19 mouse cellular contexts compared by ENCODE assay signal in genomic region chr3:86738831-86739230, GRCm38 (mm10).
DNase-seq lines count a peak whose midpoint lies in the region; ATAC-seq lines count a peak whose summit lies in the region.
"Had no signal": no experiment of that assay in that cellular context is flagged by ENCODE, and none has a peak within 500 bp of the region (broad histone marks: within the 10 kb centered on the region; RNA-seq: fewer than 3 reads in every experiment).

No protein-coding gene starts in this region.

- no peak for ATAC-seq in hindbrain, embryonic 13.5 days (ENCODE audit: low FRiP score)
- ATAC-seq in hindbrain, embryonic 12.5 days (ENCODE audit: low FRiP score) = no peak
- peak; percentile 91 for ATAC-seq in forebrain, embryonic 16.5 days
- ATAC-seq in neural tube, embryonic 14.5 days (ENCODE audit: low read depth) = no peak
- ATAC-seq: intestine, embryonic 16.5 days had no signal

- no peak overlapping the region for H3K9ac ChIP-seq in hindbrain, embryonic 13.5 days
- H3K9ac ChIP-seq in hindbrain, embryonic 12.5 days = no peak overlapping the region
- H3K9ac ChIP-seq in forebrain, embryonic 16.5 days (replicated peaks; ENCODE audit: low read depth, low read length) = no peak overlapping the region
- no peak overlapping the region for H3K9ac ChIP-seq in neural tube, embryonic 14.5 days (replicated peaks; ENCODE audit: low read depth, low read length)
- H3K9ac ChIP-seq: embryonic facial prominence, embryonic 12.5 days; heart, embryonic 13.5 days had no signal

- H3K4me1 ChIP-seq in hindbrain, embryonic 13.5 days (replicated peaks) = peaks cover 24% of the 10 kb centered on the region
- H3K4me1 ChIP-seq in hindbrain, embryonic 12.5 days = peaks cover 2% of the 10 kb centered on the region; the same call in 1 of the 2 replicates
- peaks cover 14% of the 10 kb centered on the region for H3K4me1 ChIP-seq in forebrain, embryonic 16.5 days (replicated peaks; ENCODE audit: control insufficient read depth, insufficient read depth, low read length)
- 0 out of 2 replicates have a peak, but pooled peaks cover 3% of the 10 kb centered on the region for H3K4me1 ChIP-seq in neural tube, embryonic 14.5 days (ENCODE audit: control insufficient read depth, insufficient read depth, low read length)
- H3K4me1 ChIP-seq: embryonic facial prominence, embryonic 12.5 days; heart, embryonic 13.5 days had no signal

- H3K27me3 ChIP-seq in hindbrain, embryonic 13.5 days = no peaks in the 10 kb centered on the region
- H3K27me3 ChIP-seq in hindbrain, embryonic 12.5 days = no peaks in the 10 kb centered on the region
- H3K27me3 ChIP-seq in forebrain, embryonic 16.5 days (replicated peaks; ENCODE audit: control insufficient read depth, insufficient read depth, low read length) = peaks cover 5% of the 10 kb centered on the region; the same call in 1 of the 2 replicates
- no peaks in the 10 kb centered on the region for H3K27me3 ChIP-seq in neural tube, embryonic 14.5 days (ENCODE audit: control insufficient read depth, insufficient read depth, low read length)
- H3K27me3 ChIP-seq: embryonic facial prominence, embryonic 12.5 days; heart, embryonic 13.5 days had no signal

- H3K4me3 ChIP-seq in hindbrain, embryonic 13.5 days = no peak overlapping the region
- no peak overlapping the region for H3K4me3 ChIP-seq in hindbrain, embryonic 12.5 days
- no peak overlapping the region for H3K4me3 ChIP-seq in forebrain, embryonic 16.5 days (replicated peaks; ENCODE audit: low read length)
- no peak overlapping the region for H3K4me3 ChIP-seq in neural tube, embryonic 14.5 days (ENCODE audit: low read depth, low read length)
- H3K4me3 ChIP-seq: embryonic facial prominence, embryonic 12.5 days; heart, embryonic 13.5 days had no signal

- WGBS in hindbrain, embryonic 13.5 days = 71% methylated on average over 3 of the region's 3 CpGs
- 74% methylated on average over 3 of the region's 3 CpGs for WGBS in hindbrain, embryonic 12.5 days
- WGBS in forebrain, embryonic 16.5 days = 45% methylated on average over 3 of the region's 3 CpGs
- 61% methylated on average over 3 of the region's 3 CpGs for WGBS in neural tube, embryonic 14.5 days

- intact Hi-C loops in left cerebral cortex, postnatal 4 days (cut with DNase I) = no loop called here

- H3K4me2 ChIP-seq in hindbrain, embryonic 13.5 days = no peak overlapping the region
- no peak overlapping the region for H3K4me2 ChIP-seq in hindbrain, embryonic 12.5 days (replicated peaks)
- H3K4me2 ChIP-seq in forebrain, embryonic 16.5 days (ENCODE audit: low read length) = no peak overlapping the region
- no peak overlapping the region for H3K4me2 ChIP-seq in neural tube, embryonic 14.5 days (ENCODE audit: low read depth, low read length)
- H3K4me2 ChIP-seq: embryonic facial prominence, embryonic 12.5 days; heart, embryonic 13.5 days had no signal

- peak overlapping the region; percentile 63 for H3K27ac ChIP-seq in hindbrain, embryonic 13.5 days
- H3K27ac ChIP-seq in hindbrain, embryonic 12.5 days = no peak overlapping the region
- H3K27ac ChIP-seq in forebrain, embryonic 16.5 days (ENCODE audit: low read length) = 0 out of 2 replicates have a peak overlapping the region, but pooled peaks have one; percentile 12
- H3K27ac ChIP-seq in neural tube, embryonic 14.5 days (ENCODE audit: low read depth, low read length) = peak overlapping the region; percentile 28; the same call in 1 of the 2 replicates
- H3K27ac ChIP-seq: embryonic facial prominence, embryonic 12.5 days; heart, embryonic 13.5 days had no signal

- peak; percentile 43 for DNase-seq in left cerebral cortex, postnatal 4 days
- no peak for DNase-seq in left cerebral cortex, adult 11 months (ENCODE audit: low spot score)
- DNase-seq in layer of hippocampus, adult 9-11 months = no peak
- DNase-seq: adrenal gland, adult 8-10 months; adrenal gland, postnatal 36 days; cerebellum, adult 11 months; cerebellum, adult 8-10 months; cerebellum, postnatal 25 days; gastrocnemius, postnatal 36 days; heart, adult 11 months; heart, postnatal 36 days; kidney, adult 2 months had no signal

- peaks cover 10% of the 10 kb centered on the region; the same call in 1 of the 2 replicates for H3K36me3 ChIP-seq in hindbrain, embryonic 13.5 days
- no peaks in the 10 kb centered on the region; the same call in 1 of the 2 replicates for H3K36me3 ChIP-seq in hindbrain, embryonic 12.5 days
- H3K36me3 ChIP-seq in forebrain, embryonic 16.5 days (ENCODE audit: control insufficient read depth, insufficient read depth) = no peaks in the 10 kb centered on the region
- H3K36me3 ChIP-seq in neural tube, embryonic 14.5 days (ENCODE audit: control insufficient read depth, insufficient read depth, low read length) = no peaks in the 10 kb centered on the region
- H3K36me3 ChIP-seq: heart, embryonic 13.5 days had no signal

- H3K9me3 ChIP-seq in hindbrain, embryonic 13.5 days = no peaks in the 10 kb centered on the region
- no peaks in the 10 kb centered on the region for H3K9me3 ChIP-seq in hindbrain, embryonic 12.5 days (replicated peaks)
- H3K9me3 ChIP-seq in forebrain, embryonic 16.5 days (ENCODE audit: control insufficient read depth, low read length) = no peaks in the 10 kb centered on the region
- no peaks in the 10 kb centered on the region for H3K9me3 ChIP-seq in neural tube, embryonic 14.5 days (ENCODE audit: control insufficient read depth, low read length)
- H3K9me3 ChIP-seq: embryonic facial prominence, embryonic 12.5 days; heart, embryonic 13.5 days had no signal
